Mouse (Mus musculus) spleen, adult 18-20 months (tissue): ENCODE results near the gene Panx1.

Experiments
- DNase-seq, 2 experiments: peaks; one replicate each; pipeline ENCODE4 v3.0.0; 2022; ENCODE audit warnings: mixed read lengths in 2 of 2

The Panx1 gene

DNA sequence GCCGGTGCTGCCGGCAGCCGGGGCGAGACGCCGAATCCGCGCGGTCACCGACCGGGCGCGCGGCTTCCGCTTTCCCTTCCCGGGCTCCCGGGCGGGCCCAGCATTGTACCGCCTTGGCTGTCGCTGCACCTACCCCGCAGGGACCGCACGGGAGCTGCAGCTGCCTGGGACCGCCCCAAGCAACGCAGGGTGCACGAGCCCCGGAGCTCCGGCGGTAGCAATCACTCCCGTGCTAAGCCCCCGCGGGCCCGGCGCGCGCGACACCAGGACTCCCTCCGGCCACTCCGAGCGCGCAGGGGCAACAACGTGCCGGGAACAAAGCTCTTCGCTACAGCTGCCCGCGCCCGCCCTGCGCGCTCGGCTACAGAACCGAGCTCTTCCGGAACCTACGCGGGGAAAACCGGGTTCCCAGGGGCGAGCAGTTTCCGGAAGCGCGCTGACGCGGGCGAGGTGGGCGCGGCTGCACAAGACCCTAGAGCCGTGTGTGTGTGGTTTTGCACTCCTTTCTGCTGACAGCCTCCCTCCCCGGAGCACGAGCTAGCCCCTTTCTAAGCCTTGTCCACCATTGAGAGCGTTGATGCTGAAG, at the start of gene Panx1:
Panx1 (minus strand) TSS at position 395 of the 586 bp plus-strand sequence.
- peak; percentile 77 to 82 for DNase-seq

DNA sequence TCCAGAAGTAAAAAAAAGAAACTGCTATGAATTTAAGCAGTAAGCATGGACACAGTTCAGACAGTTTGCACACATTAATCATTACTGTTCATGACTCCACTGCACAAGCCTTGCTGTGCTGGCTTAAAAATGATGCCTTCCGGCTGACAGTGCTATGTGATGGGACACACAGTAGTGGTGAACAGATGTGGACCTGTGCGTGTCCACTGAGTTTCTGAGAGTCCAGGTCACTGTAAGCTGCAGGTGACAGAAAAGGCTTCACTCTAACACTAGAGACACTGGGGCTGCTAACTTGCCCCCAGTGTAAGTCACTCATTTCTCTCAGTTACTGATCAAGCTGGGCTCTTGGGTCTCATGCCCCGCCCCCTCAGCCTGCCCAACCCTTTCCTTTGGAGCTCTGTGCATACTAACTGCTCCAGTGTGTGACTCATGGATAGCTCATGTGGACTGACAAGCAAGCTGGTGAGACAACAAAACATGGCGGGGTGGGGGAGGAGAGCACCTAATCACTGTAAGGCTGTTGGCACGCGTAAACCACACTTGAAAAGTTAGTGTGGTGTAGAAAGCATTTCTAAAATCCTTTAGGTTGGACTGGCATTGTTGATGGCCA, 23.5 kb upstream of the Panx1 start:
- DNase-seq = no peak

DNA sequence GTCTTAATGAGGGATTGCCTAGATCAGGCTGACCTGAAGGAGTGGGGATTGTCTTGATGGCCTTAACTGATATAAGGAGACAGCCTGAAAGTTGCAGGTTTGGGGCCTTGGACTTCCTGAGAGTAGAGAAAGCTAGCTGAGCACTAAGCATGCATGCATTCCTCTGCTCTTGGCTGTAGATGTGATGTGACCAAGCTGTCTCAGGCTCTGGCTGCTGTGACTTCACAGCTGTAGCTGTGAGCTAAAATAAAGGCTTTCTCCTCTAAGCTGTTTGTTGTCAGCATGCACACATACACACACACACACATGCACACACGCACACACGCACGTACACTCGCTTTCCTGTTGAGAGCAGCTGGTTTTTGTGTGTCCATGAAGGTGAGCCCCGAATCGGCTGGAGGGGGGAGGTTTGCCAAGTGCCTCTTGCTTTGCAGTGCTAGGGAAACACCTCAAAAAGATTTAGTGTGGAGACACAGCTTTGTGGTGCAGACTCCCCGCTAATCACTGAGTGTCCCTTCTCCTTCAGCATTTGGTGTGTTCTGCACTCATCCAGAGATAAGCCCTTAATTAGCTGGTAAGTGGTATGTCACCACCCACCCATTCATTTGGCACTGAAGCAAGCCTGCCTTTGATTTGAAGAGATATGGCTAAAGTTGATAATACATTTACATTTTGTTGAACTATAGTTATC, 22.9 kb upstream of the Panx1 start:
- DNase-seq = no peak

DNA sequence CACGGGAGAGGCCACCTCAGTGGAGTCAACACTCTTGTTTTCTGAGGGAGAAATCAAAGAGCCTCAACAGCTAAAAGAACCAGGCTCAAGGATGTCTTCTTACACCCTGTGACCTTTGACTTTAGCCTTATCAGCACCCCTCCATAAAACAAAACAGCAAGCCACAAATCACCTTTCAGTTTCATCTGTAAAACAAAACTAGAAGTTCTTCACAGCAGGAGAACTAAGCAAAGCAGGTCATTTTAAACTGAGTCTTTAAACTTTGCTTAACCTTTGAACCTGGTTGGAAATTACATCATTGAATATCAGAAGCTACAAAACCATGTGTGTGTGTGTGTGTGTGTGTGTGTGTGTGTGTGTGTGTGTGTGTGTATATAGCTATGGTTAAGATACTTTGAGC, 18.9 kb upstream of the Panx1 start:
- no peak for DNase-seq

DNA sequence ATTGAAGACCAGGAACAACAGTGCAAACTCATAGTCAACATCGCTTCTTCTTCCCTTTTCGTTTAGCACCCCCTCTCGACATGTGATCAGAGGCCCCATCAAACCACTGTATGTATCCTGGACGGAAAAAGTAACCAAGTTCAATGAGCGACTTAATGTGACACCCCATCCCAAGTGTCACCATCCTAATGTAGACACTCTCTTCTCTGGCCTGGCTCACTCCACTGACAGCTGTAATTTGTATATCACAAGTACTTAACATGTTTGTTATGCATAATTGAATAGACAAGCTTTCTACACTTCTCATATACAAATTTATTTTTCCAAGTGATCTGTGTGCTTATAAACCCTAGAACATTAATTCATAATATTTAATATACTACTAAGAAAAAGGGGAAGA, 15.6 kb upstream of the Panx1 start:
- no peak for DNase-seq

DNA sequence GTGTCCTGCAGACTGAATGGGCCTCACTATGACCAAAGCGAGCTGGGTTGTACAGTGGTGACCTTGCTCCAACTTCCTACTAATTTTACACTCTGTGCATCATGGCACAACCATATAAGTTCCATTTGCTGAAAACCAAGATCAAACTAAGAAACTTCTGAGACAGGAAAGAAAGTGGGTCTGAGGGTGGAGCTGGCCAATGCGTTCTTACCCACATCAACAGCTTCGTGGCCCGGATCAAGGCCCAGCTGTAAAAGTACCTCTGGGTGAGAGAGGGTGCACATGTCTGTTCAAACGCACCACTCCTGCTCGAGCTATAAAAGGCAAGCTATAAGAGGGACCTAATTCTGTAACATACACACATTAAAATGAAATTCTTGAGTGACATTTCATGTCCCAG, 14.7 kb upstream of the Panx1 start:
- DNase-seq = no peak

DNA sequence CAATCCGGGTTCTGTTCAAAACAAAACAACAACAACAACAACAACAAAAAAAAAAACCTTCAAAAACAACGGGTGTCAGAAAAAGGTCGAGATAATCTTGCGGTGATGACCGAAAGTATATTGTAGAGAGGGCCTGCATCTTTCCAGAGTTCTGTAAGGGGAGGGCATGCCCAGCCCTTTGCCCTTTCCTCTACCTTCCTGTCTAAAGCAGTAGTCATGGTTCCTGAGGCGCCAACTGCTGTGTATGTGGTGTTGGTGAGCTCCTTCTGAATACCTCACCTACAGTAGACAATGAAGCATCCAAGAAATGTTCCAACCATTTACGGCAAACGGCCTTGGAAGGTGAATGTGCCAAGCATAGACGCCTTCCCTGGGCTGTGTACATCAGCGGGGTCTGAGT, 462 bp upstream of the Panx1 start:
- DNase-seq = no peak

DNA sequence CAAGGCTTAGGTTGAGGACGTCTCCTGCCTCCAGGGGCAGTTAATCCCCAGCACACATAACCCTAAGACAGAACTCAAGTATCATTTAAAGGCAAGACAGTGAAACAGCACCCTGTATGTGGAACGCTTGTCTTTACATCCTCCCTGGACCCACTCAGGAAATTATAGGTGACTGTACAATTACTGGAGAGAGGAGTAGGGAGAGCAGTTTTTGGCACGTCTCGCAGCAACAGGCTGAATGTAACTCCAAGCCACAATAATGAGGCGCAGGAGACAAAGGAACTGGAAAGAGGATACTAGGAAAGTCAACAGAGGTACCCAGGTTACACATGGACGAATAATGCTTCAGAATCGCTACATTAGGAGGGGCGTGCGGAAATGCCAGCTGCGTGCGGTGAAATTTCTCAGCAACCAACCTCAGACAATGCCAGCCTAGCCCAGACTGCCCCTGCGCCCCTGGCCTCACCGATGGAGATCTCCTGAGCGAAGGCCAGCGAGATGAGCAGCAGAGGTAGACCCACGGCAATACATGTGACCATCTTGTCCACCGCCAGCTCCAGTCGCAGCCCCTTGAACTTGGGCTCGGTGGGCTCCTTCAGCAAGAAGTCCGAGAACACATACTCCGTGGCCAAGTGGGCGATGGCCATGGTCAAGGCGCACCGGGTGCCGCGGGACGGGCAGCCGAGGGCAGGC, 741 bp downstream of the Panx1 start:
- DNase-seq = no peak

DNA sequence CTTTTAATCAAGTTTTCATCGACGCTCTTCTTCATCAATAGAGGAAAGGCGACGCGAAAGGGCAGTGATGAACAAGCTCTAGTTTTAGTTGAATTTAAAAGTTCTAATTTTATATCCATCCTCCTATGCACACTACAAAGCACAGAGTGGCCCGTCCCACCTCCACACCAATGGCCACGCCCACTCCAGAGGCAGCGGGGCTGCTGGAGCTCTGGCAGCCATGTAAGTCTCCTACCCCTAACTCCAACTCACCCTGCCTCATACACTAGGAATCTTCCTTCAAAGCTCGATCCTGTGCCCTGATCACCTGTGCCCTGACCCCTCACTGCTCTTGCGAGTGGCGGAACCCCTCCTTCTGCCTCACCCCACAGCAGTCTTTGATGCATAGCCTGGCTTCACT, 3.7 kb downstream of the Panx1 start:
- no peak for DNase-seq

DNA sequence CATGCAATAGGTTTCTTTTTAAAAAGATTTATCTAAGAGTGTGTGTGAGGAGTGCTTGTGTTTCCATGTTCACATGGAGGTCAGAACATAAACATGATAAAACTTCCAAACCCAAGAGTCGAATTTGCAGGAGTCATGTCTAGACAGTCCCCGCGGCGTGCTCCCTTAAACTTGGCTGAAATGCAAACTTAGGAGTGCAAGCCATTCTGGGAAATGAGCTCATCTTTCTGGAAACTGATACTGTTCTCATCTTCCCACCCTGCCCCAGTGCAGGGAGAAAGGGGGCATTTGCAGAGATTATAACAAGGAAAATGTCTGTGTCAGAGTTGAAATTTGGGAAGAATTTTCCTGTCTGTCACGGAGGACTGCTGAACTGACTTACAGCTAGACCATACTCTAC, 5.4 kb downstream of the Panx1 start:
- no peak for DNase-seq

DNA sequence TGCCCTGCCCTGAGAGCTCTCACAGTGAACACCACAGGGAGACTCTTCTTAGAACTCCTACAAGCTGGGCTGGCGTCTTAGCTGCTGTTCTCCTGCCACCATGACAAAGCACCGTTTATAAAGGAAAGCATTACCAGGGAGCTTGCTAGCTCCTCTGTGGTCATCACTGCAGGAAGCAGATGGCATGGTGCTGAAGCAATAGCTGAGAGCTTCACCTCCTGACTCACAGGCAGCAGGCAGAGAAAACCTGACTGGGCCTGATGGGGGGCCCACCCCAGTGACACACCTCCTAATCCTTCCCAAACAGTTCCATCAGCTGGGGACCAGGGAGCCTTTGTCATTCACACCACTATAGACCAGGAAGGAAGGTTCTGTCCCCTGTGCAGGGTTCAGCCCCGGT, 7.6 kb downstream of the Panx1 start:
- DNase-seq = no peak

DNA sequence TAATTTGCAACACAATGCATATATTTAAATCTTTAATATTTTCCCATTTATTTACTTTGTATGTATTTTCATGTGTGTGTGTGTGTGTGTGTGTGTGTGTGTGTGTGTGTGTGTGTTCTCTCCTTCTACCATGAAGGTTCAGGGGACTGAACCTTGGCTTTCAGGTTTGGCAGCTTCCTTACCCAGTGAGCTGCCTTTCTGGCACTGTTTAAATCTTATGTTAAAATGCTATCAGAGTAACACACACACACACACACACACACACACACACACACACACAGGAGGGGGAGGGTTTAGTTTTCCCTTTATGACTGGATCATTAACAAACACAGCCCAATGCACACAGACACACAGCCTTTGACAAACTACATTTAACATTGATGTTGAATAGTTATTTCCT, 8.0 kb downstream of the Panx1 start:
- DNase-seq = no peak

DNA sequence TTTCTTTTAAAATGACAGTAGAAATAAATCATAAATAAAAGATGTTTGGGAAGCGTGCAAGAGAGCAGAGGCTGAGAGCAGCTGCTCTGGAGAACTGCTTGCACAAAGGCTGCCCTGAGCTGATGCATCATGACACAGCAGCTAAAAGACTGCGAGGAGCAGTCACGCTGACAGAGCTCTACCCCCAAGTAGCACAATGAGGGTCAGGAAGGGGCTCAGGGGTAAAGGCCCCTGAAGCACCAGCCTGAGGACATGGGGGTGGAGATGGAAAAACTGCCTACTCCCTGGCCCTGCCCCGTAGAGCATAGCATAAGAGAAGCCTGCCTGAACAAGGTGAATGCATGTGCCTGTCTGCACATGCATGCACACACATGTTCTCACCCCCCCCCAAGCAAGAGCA, 8.5 kb downstream of the Panx1 start:
- no peak for DNase-seq

DNA sequence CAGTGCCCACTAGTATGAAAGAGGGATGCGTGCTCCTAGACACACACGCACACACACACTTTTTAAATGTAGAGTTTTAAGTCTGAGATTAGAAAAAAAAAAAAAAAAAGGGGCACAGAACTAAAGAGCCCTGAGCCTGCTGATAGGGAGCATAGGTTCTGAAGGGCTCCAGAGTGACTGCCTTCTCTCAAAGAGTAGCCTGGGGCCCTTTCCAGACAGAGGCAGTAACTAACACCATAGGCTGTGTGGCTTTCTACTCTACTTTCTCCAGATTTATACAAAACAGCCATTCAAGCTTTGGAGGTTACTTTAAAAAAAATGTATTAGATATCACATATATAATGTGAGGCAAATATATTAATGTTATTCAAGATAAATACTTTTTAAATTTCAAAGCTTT, 8.9 kb downstream of the Panx1 start:
- DNase-seq = no peak

DNA sequence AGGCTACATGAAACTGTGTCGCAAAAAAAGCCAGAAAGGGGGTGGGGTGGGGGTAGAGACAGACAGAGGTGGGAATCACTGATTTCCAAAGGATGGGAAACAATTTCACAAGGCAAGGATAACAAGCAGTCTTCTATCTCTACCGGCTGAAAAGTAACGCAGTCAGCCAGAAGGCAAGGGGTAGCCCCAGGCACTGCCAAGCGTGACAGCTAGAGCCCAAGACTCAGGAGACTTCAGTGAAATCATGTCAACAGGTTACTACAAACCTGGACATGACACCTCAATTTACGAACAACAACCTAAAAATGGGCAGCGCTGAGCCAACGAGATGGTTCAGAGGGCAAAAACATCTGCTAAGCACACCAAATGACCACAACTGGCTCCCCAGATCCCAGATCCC, 9.3 kb downstream of the Panx1 start:
- no peak for DNase-seq

DNA sequence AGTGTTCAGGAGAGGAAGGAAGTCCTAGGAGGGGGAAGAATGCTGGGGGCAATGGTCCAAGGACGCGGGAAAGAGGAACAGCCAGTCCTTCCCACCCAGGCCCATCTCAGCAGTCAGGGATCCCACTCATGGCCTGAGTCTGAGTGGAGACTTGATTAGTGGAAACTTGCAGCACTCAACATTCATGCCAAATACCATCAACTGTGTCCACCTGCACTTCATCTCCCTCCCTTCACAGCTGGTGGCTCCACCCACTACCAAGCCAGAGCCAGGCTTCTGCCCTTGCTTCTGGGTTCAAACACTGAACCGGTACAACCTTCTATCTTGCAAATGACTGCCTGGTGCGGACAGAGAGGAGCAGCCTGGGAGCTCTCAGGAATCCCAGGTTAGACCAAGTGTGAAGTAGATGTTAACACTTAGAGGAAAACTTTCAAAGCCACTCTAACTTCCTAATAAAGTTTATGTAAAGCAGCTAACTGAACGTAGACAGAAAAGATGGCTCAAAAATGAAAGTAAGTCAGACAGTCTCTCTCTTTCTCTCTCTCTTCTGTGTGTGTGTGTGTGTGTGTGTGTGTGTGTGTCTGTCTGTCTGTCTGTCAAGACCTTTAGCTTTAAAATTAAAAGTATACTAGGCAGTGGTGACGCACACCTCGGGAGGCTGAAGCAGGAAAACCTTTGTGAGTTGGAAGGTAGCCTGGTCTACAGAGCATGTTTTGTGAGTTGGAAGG, 10.6 kb downstream of the Panx1 start:
- peak; percentile 22 to 43 for DNase-seq

DNA sequence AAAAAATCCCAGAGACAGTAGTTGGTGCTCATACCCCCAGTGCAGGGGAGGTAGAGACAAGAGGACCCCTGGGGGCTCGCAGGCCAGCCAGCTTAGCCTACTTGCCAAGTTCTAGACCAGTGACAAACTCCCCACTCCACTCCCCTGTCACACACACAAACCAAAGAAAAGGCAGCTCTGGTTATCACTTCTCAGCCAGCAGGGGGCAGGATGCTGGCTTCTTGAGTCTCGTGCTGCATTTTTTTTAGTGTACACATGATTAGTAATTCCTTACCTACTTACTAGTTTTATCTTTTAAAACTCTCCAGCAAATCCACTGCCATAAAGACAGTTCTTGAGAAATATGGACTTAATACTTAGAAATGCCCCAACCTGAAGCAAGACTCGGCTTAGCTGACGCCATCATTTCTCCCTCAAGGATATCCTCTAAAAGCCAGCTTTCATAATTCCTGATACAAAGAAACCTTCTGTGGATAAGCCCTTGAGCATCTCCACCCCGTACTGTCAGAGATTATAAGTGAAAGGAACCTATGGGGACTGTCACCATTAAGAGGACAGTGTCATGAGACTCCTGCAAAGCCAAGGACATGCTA, 11.6 kb downstream of the Panx1 start:
- peak in 1 of 2 experiments; percentile 48 for DNase-seq

DNA sequence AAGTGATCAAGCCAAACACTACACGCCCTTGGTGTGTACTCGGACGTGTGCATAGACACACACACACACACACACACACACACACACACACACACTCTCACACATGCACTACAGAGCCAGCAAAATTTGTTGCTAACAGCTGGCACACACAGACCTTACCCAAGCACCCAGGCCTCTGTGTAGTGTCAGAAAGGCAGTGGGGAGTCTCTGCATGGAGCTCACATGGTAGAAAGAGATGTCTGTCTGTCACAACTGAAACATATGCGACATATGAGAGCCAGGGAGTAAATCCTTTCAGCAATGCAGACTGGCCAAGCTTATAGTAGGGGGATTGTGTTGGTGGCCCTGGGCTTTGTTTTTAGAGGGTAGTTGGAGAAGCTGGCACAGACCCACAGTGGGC, 12.5 kb downstream of the Panx1 start:
- DNase-seq = no peak

DNA sequence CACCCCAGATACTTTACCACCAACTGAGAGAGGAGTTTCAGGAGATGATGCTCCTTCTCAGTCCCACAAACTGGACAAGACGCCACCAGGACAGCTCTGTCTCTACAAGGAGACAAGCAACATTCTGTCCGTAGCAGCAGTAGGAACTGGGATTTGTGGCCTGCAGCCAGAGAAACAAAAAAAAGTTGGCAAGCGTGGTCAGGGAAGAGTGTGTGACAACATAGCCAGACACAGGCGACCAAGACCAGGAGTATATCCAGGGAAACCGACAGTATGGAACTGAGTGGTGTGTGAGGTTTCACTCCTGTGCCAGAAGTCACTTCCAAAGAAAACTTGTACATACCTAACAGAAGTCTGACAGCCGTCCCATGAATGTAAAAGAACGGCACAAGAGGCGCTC, 14.5 kb downstream of the Panx1 start:
- no peak for DNase-seq

DNA sequence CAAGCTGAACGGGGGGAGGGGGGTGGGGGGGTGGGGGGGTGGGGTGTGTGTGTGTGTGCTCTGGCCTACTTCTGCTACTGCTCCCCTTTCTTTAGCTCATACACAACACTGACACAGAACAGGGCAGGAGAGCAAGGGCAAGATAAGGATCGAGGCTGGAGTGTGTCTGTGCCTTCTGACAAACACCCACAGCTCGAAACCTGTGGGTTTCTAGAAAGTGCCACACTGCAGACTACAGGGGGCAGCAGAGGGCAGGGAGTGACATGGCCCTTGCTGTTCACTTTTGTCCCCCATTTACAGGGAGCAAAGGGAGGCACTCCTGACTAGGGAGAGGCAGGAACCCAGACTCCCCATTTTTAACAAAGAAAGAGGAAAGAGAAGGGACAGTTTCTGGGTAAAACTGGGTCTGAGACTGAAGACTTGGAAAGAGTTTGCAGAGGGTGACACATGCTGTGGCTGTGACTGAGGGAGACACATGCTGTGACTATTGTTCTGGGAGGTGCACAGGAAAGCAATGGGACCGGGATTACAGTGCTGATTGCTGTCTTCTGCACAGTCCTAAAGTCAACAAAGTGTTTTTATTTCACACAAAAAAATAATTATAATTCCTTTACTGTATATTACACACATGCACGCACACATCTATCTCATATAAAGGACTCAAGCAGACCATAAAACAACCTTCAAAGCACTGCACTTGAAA, 16.1 kb downstream of the Panx1 start:
- DNase-seq = peak; percentile 28 to 65

DNA sequence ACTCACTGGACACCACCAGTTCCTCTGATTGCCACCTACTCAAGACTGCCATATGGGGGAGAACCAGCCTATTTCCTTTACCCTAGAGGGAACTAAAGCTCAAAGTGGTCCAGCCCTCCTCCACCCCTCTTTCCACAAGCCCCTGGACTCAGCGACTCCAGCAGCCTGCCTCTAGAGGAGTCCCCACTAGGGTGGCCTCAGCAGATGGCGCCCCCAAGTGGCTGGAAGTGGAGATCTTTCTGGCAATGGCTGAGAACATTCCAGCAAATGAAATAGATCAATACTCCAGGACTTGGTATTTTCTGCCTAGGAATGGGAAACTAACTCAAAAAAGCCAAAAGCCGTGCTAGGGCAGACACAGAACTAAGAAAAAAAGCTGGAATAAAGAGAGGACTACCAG, 17.6 kb downstream of the Panx1 start:
- DNase-seq = no peak

DNA sequence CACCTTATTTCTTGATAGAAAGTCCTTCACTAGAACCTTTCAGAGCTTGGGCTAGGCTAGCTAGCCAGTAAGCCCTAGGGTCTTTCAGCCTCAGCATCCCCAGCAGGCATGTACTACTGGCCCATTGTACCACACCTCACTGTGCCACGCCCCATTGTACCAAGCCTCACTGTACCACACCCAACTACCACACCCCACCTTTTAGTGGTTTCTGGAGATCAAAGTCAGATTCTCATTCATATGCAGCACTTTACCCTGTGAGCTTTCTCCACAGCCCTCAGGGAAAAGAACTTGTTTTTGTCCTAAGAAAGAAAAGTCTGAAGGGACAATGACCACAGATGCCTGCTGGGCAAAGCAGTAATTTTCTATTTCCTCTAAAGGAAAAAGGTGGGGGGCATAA, 22.2 kb downstream of the Panx1 start:
- DNase-seq = no peak
